Mouse (Mus musculus) cortical plate, adult 2 months (tissue): ENCODE data around the gene Rgs6. TPM values are rescaled to one million over a fixed set of nuclear protein-coding genes. Genes with fewer than 3 reads are reported as not detected.

Experiments
- H3K27ac ChIP-seq: fragments of 200-500 bp; 2 replicates; pipeline ENCODE4 v1.5.1; 2012; ENCODE audit warnings: low read length, control low read depth, inconsistent platforms; ENCODE audit not compliant: insufficient read depth
- H3K4me1 ChIP-seq: fragments of 200-500 bp; 2 replicates; pipeline ENCODE4 v1.6.1; 2011; ENCODE audit warnings: low read length; ENCODE audit not compliant: control insufficient read depth, insufficient read depth
- H3K4me3 ChIP-seq: fragments of 200-500 bp; 2 replicates; pipeline ENCODE4 v1.5.1; 2011; ENCODE audit warnings: mild to moderate bottlenecking, low read length, control low read depth; ENCODE audit not compliant: insufficient read depth
- CTCF ChIP-seq: fragments of 200-500 bp; IDR thresholded peaks from 2 replicates; pipeline ENCODE4 v1.5.1; 2011; ENCODE audit warnings: mild to moderate bottlenecking, control low read depth, low read length; ENCODE audit not compliant: insufficient read depth; ENCODE audit errors: extremely low read depth
- POLR2A ChIP-seq: fragments of 200-500 bp; IDR thresholded peaks from 2 replicates; pipeline ENCODE4 v1.6.1; 2011; ENCODE audit warnings: mild to moderate bottlenecking, low read length, control low read depth; ENCODE audit not compliant: insufficient read depth; ENCODE audit errors: extremely low read depth
- polyA plus RNA-seq: library from polyadenylated mRNA; depleted of rRNA; stranded (reverse); fragments of >200 nt; gene quantifications from 2 replicates; pipeline ENCODE4 v1.2.3, GENCODE M21; 2012

Rgs6 gene
- polyA plus RNA-seq, 1 experiment = 40.0 TPM

GRCm38 (mm10) chr12:83143071-83143470 is 555.0 kb downstream of the Rgs6 start:
- Histone ChIP-seq H3K27ac (no peak overlapping the region), H3K4me3 (no peak overlapping the region), H3K4me1 (no peaks in the 10 kb centered on the region)
- no peak for TF ChIP-seq POLR2A
- TF ChIP-seq CTCF = no peak

- no peak for TF ChIP-seq POLR2A
- no peak for TF ChIP-seq CTCF
- Histone ChIP-seq H3K4me3 (no peak overlapping the region), H3K27ac (no peak overlapping the region), H3K4me1 (no peaks in the 10 kb centered on the region)
Observed at GRCm38 (mm10) chr12:83143574-83143973, 555.5 kb downstream of the Rgs6 start.

GRCm38 (mm10) chr12:83145074-83145473 is 557.0 kb downstream of the Rgs6 start:
- Histone ChIP-seq H3K4me3 (no peak overlapping the region), H3K27ac (no peak overlapping the region), H3K4me1 (no peaks in the 10 kb centered on the region)
- TF ChIP-seq POLR2A (no peak), CTCF (no peak)

- TF ChIP-seq CTCF (no peak), POLR2A (no peak)
- Histone ChIP-seq H3K4me3 (no peak overlapping the region), H3K27ac (no peak overlapping the region), H3K4me1 (no peaks in the 10 kb centered on the region)
Observed at GRCm38 (mm10) chr12:83145902-83146301, 557.8 kb downstream of the Rgs6 start.

DNA sequence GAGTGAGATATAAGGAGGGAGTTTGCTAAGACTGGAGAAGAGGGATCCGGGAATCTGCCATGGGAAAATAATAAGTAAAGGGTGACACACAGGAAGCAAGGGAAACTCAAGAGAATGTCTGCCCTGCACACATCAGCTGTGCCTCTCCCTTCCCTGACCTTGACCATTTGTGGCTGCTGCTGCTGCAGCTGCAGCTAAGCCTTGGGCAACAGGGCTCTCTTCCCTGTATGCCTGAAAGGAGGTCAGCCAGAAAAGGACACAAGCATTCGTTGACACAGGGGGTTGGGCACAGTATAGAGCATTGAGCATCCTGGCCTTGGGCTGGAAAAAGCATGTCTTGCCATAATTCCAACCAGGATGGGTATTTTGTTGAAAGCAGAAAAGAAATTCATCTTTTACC is 558.8 kb downstream of the Rgs6 start:
- Histone ChIP-seq H3K27ac (no peak overlapping the region), H3K4me3 (no peak overlapping the region), H3K4me1 (no peaks in the 10 kb centered on the region)
- no peak for TF ChIP-seq CTCF
- TF ChIP-seq POLR2A = no peak

GRCm38 (mm10) chr12:83150030-83150429 is 561.9 kb downstream of the Rgs6 start:
- Histone ChIP-seq H3K27ac (no peak overlapping the region), H3K4me1 (no peaks in the 10 kb centered on the region), H3K4me3 (no peak overlapping the region)
- TF ChIP-seq CTCF (no peak), POLR2A (no peak)

- TF ChIP-seq POLR2A (no peak), CTCF (no peak)
- no peaks in the 10 kb centered on the region for H3K4me1 ChIP-seq
Observed at GRCm38 (mm10) chr12:83150813-83151212, 562.7 kb downstream of the Rgs6 start.

DNA sequence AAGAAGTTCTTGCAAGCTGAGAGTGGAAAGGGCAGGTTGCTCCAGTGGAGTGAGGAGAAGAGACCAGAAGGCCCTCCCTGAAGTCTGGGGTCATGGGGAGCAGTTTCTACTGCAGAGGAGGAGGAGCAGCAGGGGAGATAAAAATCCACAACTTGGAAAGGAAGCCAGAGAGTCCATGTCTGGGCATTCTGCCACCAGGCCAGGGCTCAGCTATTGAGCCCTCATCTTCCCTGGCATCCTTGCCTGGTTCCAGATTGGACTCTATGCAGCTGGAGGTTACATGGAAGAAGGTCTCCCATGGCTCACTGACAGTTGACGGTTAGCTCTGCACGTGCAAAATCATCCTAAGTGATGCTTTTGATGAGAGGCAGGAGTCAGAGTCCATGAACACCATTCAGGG is 563.4 kb downstream of the Rgs6 start:
- Histone ChIP-seq H3K4me1 (no peaks in the 10 kb centered on the region), H3K4me3 (no peak overlapping the region), H3K27ac (no peak overlapping the region)
- TF ChIP-seq POLR2A (no peak), CTCF (no peak)

More at GRCm38 (mm10) chr12:83150813-83151212, 562.7 kb downstream of the Rgs6 start:
- Histone ChIP-seq H3K4me3 (no peak overlapping the region), H3K27ac (no peak overlapping the region)

DNA sequence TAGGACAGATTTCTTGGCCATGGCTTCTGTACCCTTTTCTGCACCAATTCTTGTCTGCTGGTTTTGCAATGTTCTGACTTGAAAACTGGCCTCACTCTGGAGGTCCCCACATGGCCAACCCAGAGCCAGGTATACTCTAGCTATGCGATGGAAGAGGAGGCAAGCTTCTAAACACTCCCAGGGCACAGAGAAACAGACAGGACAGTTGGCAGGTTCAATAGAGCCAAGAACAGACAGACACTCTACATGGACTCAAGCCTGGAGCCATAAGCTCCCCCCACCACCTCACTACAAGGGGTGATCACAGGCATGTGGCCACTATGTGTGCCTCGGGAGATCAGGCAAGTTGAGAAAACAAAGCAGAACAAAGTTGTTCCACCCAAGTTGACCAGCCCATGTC is 572.1 kb downstream of the Rgs6 start:
- H3K4me1 ChIP-seq = 0 out of 2 replicates have a peak, but pooled peaks cover 3% of the 10 kb centered on the region
- no peak overlapping the region for H3K27ac ChIP-seq
- H3K4me3 ChIP-seq = no peak overlapping the region
- TF ChIP-seq CTCF (no peak), POLR2A (no peak)

DNA sequence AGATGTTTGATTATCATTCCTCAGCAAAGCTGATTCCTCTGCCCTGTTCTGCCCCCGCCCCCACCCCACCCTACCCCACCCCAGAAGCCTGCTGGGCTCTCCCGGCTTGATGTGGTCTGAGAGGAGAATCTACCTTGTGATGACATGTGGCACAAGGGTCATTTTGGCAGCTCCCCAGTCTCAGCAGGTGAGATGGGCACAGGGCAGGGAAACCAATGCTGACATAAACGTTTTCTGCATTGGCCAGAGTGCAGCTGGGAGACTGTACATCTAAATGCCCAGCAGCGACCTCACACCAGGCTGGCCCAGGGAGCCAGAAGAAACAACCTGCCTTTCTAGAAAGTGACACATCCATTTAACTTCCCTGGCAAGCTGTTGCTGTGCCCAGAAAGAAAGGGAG is 572.6 kb downstream of the Rgs6 start:
- Histone ChIP-seq H3K4me1 (0 out of 2 replicates have a peak, but pooled peaks cover 3% of the 10 kb centered on the region), H3K4me3 (no peak overlapping the region), H3K27ac (no peak overlapping the region)
- TF ChIP-seq POLR2A = no peak
- TF ChIP-seq CTCF = no peak
